Mouse (Mus musculus): ENCODE data around the gene Zfp593. TPM values are rescaled to one million over a fixed set of nuclear protein-coding genes. Genes with fewer than 3 reads are reported as not detected.
A peak's percentile ranks its signal among the peaks of the same experiment; 100 is the strongest.

The Zfp593 gene
- 1 to 10 TPM; 1.1 to 6.3 (median 3.9) TPM for total RNA-seq (2018; cell fraction: chromatin; rRNA removed)
- 1 to 10 TPM; 4.3 to 7.7 (median 5.8) TPM for total RNA-seq (2018; cell fraction: cytosol; rRNA removed)
- 10 to 100 TPM in 1 of 26 experiments, 1 to 10 TPM in 25; 2.2 to 11.7 (median 4.4) TPM for total RNA-seq (2018; cell fraction: nucleus; rRNA removed)
- polyA plus RNA-seq (2018): 3.8 to 10.0 TPM (median 4.8 TPM) in 3 replicates

DNA sequence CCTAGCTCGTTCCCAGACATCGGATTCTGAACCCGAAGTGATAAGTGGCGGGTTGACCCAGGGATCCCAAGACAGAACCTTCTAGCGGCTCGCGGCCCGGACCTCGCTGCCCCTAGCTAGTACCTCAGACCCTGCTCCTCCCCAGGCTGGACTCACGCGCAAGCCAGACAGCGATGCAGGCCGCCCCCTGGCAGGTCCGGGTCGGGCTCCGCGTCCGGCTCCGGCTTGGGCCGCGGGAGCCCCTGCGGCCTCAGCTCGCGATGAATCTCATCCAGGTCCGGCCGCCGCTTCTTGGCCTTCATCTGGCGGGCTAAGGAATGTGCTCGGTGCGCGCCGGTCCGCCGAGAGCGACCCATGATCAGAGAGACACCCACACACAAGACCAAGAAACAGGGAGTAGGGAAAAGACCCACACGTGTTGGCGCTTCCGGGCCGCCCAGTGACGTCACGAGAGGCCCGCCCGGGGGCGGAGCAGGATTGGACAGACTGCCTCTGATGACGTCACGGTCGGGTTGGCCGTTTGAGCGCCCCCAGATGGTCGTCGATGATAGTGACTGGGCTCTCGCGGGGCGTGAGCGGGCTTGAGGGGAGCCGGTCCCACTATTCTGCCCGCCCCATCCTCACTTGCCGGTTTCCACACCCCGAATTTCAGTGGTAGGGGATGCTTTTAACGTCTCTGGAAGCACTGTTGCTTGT, at the start of gene Zfp593:
TSS of gene Zfp593 (minus strand) at position 445 of the 696 bp plus-strand sequence.
- Histone ChIP-seq H3K4me3 (ENCODE audit: inconsistent target) (peak within 1 kb of the TSS; percentile 59), H3K36me3 (ENCODE audit: inconsistent target) (no peaks in the 10 kb centered on the region), H3K79me2 (ENCODE audit: inconsistent target) (no peaks in the 10 kb centered on the region), H3K27ac (no peak within 1 kb of the TSS)
- WGBS (ENCODE audit: missing documents): 1% methylated on average over 57 of the region's 60 CpGs

- Histone ChIP-seq H3K4me3 (ENCODE audit: inconsistent target) (no peak overlapping the region), H3K36me3 (ENCODE audit: inconsistent target) (no peaks in the 10 kb centered on the region), H3K79me2 (ENCODE audit: inconsistent target) (no peaks in the 10 kb centered on the region), H3K27ac (no peak overlapping the region)
- WGBS (ENCODE audit: missing documents): 62% methylated on average over 9 of the region's 9 CpGs
Observed at GRCm38 (mm10) chr4:134293692-134294163, 48.3 kb upstream of the Zfp593 start.

DNA sequence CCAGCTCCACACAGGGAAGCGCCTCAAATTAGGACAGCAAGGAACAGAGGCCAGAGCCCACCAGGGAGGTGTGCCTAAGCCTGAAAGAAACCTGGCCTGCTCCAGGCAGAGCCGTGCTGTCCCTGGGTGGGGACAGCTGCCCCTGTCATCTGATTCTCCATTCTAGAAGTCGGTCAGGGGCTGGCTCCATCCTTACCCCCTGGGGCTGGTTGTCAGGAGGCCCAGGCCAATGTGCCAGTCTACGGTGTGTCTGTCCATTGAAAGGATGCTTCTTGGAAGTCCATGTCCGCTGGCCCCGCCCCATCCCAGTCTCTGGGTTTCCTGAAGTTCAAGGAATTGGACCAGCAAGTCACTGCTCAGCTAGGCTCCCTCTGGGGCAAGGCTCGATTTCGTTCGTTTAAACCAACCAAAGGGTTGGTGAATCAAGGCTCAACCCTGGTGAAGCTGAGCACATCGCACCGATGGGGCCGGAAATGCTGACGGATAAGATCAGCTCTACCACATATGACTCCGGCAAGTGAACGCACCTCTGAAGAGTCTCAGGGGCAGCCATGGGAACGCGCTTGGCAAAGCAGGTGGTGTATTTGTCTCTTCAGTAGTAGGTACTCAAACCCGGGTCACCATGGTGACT, 47.8 kb upstream of the Zfp593 start:
- H3K36me3 ChIP-seq (ENCODE audit: inconsistent target): no peaks in the 10 kb centered on the region
- no peaks in the 10 kb centered on the region for H3K79me2 ChIP-seq (ENCODE audit: inconsistent target)
- 74% methylated on average over 18 of the region's 18 CpGs for WGBS (ENCODE audit: missing documents)
- H3K4me3 ChIP-seq (ENCODE audit: inconsistent target): no peak overlapping the region
- no peak overlapping the region for H3K27ac ChIP-seq

DNA sequence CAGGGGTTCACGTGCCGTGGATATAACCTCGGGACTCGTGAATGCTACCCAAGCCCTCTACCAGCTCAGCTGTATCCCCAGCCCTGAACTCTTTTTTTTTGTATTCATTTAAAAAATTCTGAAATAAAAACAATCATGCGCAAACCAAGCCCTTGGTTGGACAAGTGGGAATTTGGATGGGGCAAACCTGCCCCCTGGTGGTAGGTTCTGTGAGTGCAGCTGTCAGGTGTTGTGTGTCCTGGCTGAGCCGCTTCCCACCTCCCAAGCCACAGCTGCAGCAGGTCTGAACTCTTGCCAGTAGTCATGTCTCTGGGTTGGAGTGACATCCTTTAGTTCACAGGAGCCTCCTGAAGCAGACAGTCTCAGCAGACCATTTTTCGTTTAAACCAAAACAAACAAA, 46.7 kb upstream of the Zfp593 start:
- no peak overlapping the region for H3K27ac ChIP-seq
- H3K36me3 ChIP-seq (ENCODE audit: inconsistent target): no peaks in the 10 kb centered on the region
- no peak overlapping the region for H3K4me3 ChIP-seq (ENCODE audit: inconsistent target)
- 24% methylated on average over 7 of the region's 7 CpGs for WGBS (ENCODE audit: missing documents)
- H3K79me2 ChIP-seq (ENCODE audit: inconsistent target): no peaks in the 10 kb centered on the region

GRCm38 (mm10) chr4:134288397-134289256, 43.2 kb upstream of the Zfp593 start:
- peak overlapping the region; percentile 62 for H3K4me3 ChIP-seq (ENCODE audit: inconsistent target)
- peak overlapping the region; percentile 62 for H3K27ac ChIP-seq
- peaks cover 6% of the 10 kb centered on the region; the same call in 1 of the 2 replicates for H3K36me3 ChIP-seq (ENCODE audit: inconsistent target)
- H3K79me2 ChIP-seq (ENCODE audit: inconsistent target): peaks cover 29% of the 10 kb centered on the region
- 27% methylated on average over 11 of the region's 11 CpGs for WGBS (ENCODE audit: missing documents)

- Histone ChIP-seq H3K27ac (peak within 1 kb of the TSS; percentile 62), H3K4me3 (ENCODE audit: inconsistent target) (peak within 1 kb of the TSS; percentile 80), H3K36me3 (ENCODE audit: inconsistent target) (peaks cover 16% of the 10 kb centered on the region; the same call in 1 of the 2 replicates), H3K79me2 (ENCODE audit: inconsistent target) (peaks cover 29% of the 10 kb centered on the region)
- under 1% methylated on average over 32 of the region's 43 CpGs for WGBS (ENCODE audit: missing documents)
Observed at GRCm38 (mm10) chr4:134287575-134288025, 42.2 kb upstream of the Zfp593 start, which contains the start of gene Pdik1l. Gene Pdik1l, minus strand, starts transcription at chr4:134287895.

- Histone ChIP-seq H3K27ac (no peak overlapping the region), H3K79me2 (ENCODE audit: inconsistent target) (peaks cover 29% of the 10 kb centered on the region), H3K36me3 (ENCODE audit: inconsistent target) (peaks cover 20% of the 10 kb centered on the region; the same call in 1 of the 2 replicates), H3K4me3 (ENCODE audit: inconsistent target) (peak overlapping the region; percentile 80)
- WGBS (ENCODE audit: missing documents): under 1% methylated on average over 38 of the region's 59 CpGs
Observed at GRCm38 (mm10) chr4:134287168-134287564, 41.8 kb upstream of the Zfp593 start.

- Histone ChIP-seq H3K79me2 (ENCODE audit: inconsistent target) (peaks cover 29% of the 10 kb centered on the region), H3K27ac (peak overlapping the region; percentile 74), H3K4me3 (ENCODE audit: inconsistent target) (peak overlapping the region; percentile 80), H3K36me3 (ENCODE audit: inconsistent target) (peaks cover 27% of the 10 kb centered on the region; the same call in 1 of the 2 replicates)
- WGBS (ENCODE audit: missing documents): 2% methylated on average over 57 of the region's 59 CpGs
Observed at GRCm38 (mm10) chr4:134286226-134287167, 41.1 kb upstream of the Zfp593 start.

DNA sequence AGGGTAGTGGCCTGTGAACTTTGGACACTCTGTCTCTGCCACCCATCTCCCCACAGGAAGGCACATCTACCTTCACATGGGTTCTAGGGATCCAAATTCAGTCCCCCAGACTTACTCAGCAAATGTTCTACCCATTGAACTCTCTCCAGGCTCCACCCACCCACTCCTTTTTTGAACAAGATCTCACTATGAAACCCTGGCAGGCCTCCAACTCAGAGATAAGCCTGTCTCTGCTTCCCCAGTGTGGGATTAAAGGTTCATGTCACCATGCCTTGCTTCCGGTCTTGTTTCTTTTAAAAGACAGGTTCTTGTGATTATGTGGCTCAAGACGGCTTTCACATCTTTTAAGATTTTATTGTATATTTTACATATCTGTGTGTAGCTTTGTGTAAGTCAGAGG, 39.5 kb upstream of the Zfp593 start:
- Histone ChIP-seq H3K4me3 (ENCODE audit: inconsistent target) (no peak overlapping the region), H3K79me2 (ENCODE audit: inconsistent target) (peaks cover 29% of the 10 kb centered on the region), H3K36me3 (ENCODE audit: inconsistent target) (peaks cover 38% of the 10 kb centered on the region; the same call in 1 of the 2 replicates), H3K27ac (no peak overlapping the region)
- WGBS (ENCODE audit: missing documents): 100% methylated on average over 2 of the region's 2 CpGs

DNA sequence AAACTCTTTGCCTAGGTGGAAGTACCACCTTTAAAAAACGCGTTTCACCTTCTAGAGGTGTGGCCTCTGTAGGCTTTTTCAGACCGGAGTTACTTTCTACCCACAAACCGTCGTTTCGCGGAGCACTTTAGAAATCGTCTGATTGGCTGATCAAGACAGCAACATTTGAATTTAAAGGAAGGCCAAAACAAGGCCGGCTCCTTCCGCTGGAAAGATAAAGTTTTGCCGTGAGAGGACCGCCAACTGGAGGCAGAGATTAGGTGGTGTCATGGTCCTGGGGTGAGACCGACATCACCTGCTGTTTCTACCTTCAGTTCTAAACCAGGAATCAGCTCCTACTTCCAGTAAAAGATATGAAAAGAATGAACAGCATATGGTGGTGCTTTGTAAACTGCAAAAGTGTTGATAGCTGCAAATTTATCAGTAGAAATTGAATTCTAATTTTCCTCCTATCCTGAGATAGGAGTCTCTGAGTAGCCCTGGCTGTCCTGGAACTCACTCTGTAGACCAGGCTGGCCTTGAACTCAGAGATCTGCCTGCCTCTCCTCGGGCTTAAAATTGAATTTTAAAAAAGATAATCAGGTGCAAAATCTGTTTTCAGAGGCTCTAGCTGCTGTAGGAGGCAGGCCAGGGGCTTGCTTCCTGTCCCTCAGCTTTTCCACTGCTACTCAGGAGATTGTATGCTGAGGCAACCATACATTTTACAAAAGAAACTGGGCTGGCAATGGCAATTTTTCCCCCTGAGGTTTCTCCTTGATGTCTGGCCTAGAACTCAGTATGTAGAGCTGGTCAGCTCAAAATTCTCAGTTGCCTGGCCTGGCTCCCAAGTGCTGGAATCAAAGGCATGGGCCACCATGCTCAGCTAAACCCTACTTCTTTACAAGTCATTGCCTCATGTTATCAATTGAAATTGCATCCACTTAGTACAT, 28.3 kb upstream of the Zfp593 start:
- H3K27ac ChIP-seq: no peak overlapping the region
- no peak overlapping the region for H3K4me3 ChIP-seq (ENCODE audit: inconsistent target)
- H3K79me2 ChIP-seq (ENCODE audit: inconsistent target): no peaks in the 10 kb centered on the region; the same call in 1 of the 2 replicates
- peaks cover 21% of the 10 kb centered on the region; the same call in 1 of the 2 replicates for H3K36me3 ChIP-seq (ENCODE audit: inconsistent target)
- 8% methylated on average over 14 of the region's 14 CpGs for WGBS (ENCODE audit: missing documents)

DNA sequence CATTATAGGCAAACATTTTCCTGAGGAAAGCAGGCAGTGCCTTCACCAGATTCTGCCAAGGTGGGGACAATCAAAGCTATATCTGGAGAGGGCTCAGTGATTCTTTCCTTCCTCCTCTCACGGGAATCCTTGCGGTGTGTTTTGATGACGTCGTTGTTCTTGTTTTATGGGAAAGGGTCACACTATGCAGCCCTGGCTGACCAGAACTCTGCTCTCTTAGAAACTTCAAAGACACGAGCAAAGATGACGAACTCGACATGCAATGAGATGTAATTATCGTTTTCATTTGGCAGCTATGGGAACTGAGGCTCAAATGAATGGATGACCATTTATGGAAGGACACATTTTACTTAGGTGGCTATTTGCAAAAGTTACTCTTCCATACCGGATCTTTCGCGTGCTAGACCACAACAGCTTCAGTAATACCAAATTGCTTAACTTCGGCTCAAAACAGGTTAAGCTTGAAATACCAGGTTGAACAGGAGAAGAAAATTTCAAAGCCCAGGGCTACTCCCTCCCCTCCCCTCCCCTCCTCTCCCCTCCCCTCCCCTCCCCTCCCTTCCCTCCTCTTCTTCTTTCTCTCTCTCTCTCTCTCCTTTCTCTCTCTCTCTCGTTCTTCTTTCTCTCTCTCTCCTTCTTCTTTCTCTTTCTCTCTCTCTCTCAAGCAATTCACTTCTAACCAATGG, 27.5 kb upstream of the Zfp593 start:
- H3K36me3 ChIP-seq (ENCODE audit: inconsistent target): peaks cover 13% of the 10 kb centered on the region; the same call in 1 of the 2 replicates
- H3K4me3 ChIP-seq (ENCODE audit: inconsistent target): no peak overlapping the region
- H3K27ac ChIP-seq: no peak overlapping the region
- 7% methylated on average over 13 of the region's 13 CpGs for WGBS (ENCODE audit: missing documents)
- no peaks in the 10 kb centered on the region for H3K79me2 ChIP-seq (ENCODE audit: inconsistent target)

- peaks cover 5% of the 10 kb centered on the region; the same call in 1 of the 2 replicates for H3K36me3 ChIP-seq (ENCODE audit: inconsistent target)
- no peak overlapping the region for H3K4me3 ChIP-seq (ENCODE audit: inconsistent target)
- no peaks in the 10 kb centered on the region for H3K79me2 ChIP-seq (ENCODE audit: inconsistent target)
- H3K27ac ChIP-seq: no peak overlapping the region
- WGBS (ENCODE audit: missing documents): 91% methylated on average over 7 of the region's 7 CpGs
Observed at GRCm38 (mm10) chr4:134271979-134272378, 26.6 kb upstream of the Zfp593 start.
